Mouse (Mus musculus): ENCODE measurements around the gene Etnk1. TPM values are rescaled to one million over a fixed set of nuclear protein-coding genes. Genes with fewer than 3 reads are reported as not detected.
A peak's percentile ranks its signal among the peaks of the same experiment; 100 is the strongest.

Etnk1 gene
- total and polyA plus RNA-seq, 3 experiments, result 27.1 to 33.4 (median 32.8) TPM

GRCm38 (mm10) chr6:143179181-143179580 is 12.2 kb downstream of the Etnk1 start:
- no peak for TF ChIP-seq JUN (IDR thresholded peaks at IDR 0.05; ENCODE audit: insufficient read depth, low read depth, low read length)
- TF ChIP-seq CHD2 (IDR thresholded peaks at IDR 0.05; ENCODE audit: low read length), result no peak
- TF ChIP-seq KAT2A (IDR thresholded peaks at IDR 0.05; ENCODE audit: insufficient replicate concordance, low read length), result no peak
- no peak for TF ChIP-seq NRF1 (IDR thresholded peaks at IDR 0.05; ENCODE audit: low read depth, low read length)
- TF ChIP-seq POLR2AphosphoS2 (IDR thresholded peaks at IDR 0.05; ENCODE audit: low read depth, low read length), result no peak
- no peak for TF ChIP-seq SIN3A (IDR thresholded peaks at IDR 0.05; ENCODE audit: low read length)
- TF ChIP-seq UBTF (IDR thresholded peaks at IDR 0.05; ENCODE audit: low read depth, low read length), result no peak
- Histone ChIP-seq H3K9me3 (replicated peaks; ENCODE audit: low read length) (no peaks in the 10 kb centered on the region), H3K27me3 (replicated peaks) (no peaks in the 10 kb centered on the region), H3K27ac (ENCODE audit: insufficient read depth, low read depth) (no peak overlapping the region; the same call in 1 of the 2 replicates), H3K4me1 (ENCODE audit: control insufficient read depth in 1 of 2, insufficient read depth in 2 of 2) (peaks cover 11 to 41% of the 10 kb centered on the region in 2 experiments; a peak in 3 of 4 replicates), H3K4me2 (ENCODE audit: insufficient read depth, low read depth, poor library complexity, severe bottlenecking) (no peak overlapping the region), H3K36me3 (replicated peaks in 1 of 2; ENCODE audit: control insufficient read depth in 1 of 2, insufficient read depth in 1 of 2, low read length in 1 of 2) (peaks cover 38 to 86% of the 10 kb centered on the region in 2 experiments), H3K9ac (ENCODE audit: insufficient read depth, low read depth) (no peak overlapping the region), H3K4me3 (replicated peaks in 1 of 3; ENCODE audit: low read depth in 2 of 3, low read length in 2 of 3, poor library complexity in 1 of 3) (no peak overlapping the region), H3K79me2 (replicated peaks; ENCODE audit: control insufficient read depth, extremely low read depth, insufficient read depth, poor library complexity, severe bottlenecking) (peaks cover 61% of the 10 kb centered on the region)
- dilution Hi-C loops (cut with MboI; ENCODE audit: extremely low pct_ligation_motif_present, extremely low pct_unique_long_range_greater_than_20kb, low sequenced_read_pairs), result loop anchor here (25.0 kb wide), 1 partner anchor 92 kb away; no protein-coding TSS in a partner anchor
- in situ Hi-C loops (cut with MboI; ENCODE audit: low pct_ligation_motif_present, low pct_unique_long_range_greater_than_20kb, low sequenced_read_pairs), result no loop called here
- DNase-seq (ENCODE audit: extremely low read depth), result no peak

- in situ Hi-C loops (cut with MboI; ENCODE audit: low pct_ligation_motif_present, low pct_unique_long_range_greater_than_20kb, low sequenced_read_pairs), result no loop called here
Observed at GRCm38 (mm10) chr6:143179733-143180132, 12.7 kb downstream of the Etnk1 start.

GRCm38 (mm10) chr6:143180511-143180910 is 13.5 kb downstream of the Etnk1 start:
- dilution Hi-C loops (cut with MboI; ENCODE audit: extremely low pct_ligation_motif_present, extremely low pct_unique_long_range_greater_than_20kb, low sequenced_read_pairs) (loop anchor here (25.0 kb wide), 1 partner anchor 93 kb away; no protein-coding TSS in a partner anchor), in situ Hi-C loops (cut with MboI; ENCODE audit: low pct_ligation_motif_present, low pct_unique_long_range_greater_than_20kb, low sequenced_read_pairs) (no loop called here)
- Histone ChIP-seq H3K27ac (ENCODE audit: insufficient read depth, low read depth) (peak overlapping the region; percentile 47), H3K9me3 (replicated peaks; ENCODE audit: low read length) (no peaks in the 10 kb centered on the region), H3K9ac (ENCODE audit: insufficient read depth, low read depth) (peak overlapping the region; percentile 51), H3K79me2 (replicated peaks; ENCODE audit: control insufficient read depth, extremely low read depth, insufficient read depth, poor library complexity, severe bottlenecking) (peaks cover 62% of the 10 kb centered on the region), H3K4me1 (ENCODE audit: control insufficient read depth in 1 of 2, insufficient read depth in 2 of 2) (peaks cover 9 to 38% of the 10 kb centered on the region in 2 experiments; a peak in 3 of 4 replicates), H3K4me2 (ENCODE audit: insufficient read depth, low read depth, poor library complexity, severe bottlenecking) (peak overlapping the region; percentile 73), H3K36me3 (replicated peaks in 1 of 2; ENCODE audit: control insufficient read depth in 1 of 2, insufficient read depth in 1 of 2, low read length in 1 of 2) (peaks cover 43 to 91% of the 10 kb centered on the region in 2 experiments), H3K4me3 (replicated peaks in 1 of 3; ENCODE audit: low read depth in 2 of 3, low read length in 2 of 3, poor library complexity in 1 of 3) (peak overlapping the region in 1 of 3 experiments; percentile 15), H3K27me3 (replicated peaks) (no peaks in the 10 kb centered on the region)
- no peak for TF ChIP-seq MAZ (IDR thresholded peaks at IDR 0.05; ENCODE audit: low read depth, low read length)
- no peak for TF ChIP-seq HCFC1 (IDR thresholded peaks at IDR 0.05; ENCODE audit: low read depth, low read length)
- TF ChIP-seq JUND (conservative IDR thresholded peaks at IDR 0.05; ENCODE audit: low read depth, low read length), result no peak
- TF ChIP-seq IRF4 (IDR thresholded peaks at IDR 0.05; ENCODE audit: low read depth, low read length), result peak; percentile 21
- TF ChIP-seq SIN3A (IDR thresholded peaks at IDR 0.05; ENCODE audit: low read length), result peak; percentile 41; the same call in 1 of the 2 replicates
- no peak for TF ChIP-seq USF2 (conservative IDR thresholded peaks at IDR 0.05; ENCODE audit: low read depth, low read length)
- TF ChIP-seq MYC (IDR thresholded peaks at IDR 0.05; ENCODE audit: low read depth, low read length), result peak; percentile 56; the same call in 1 of the 2 replicates
- TF ChIP-seq USF1 (IDR thresholded peaks at IDR 0.05; ENCODE audit: low read depth, low read length), result no peak
- no peak for TF ChIP-seq TBP (conservative IDR thresholded peaks at IDR 0.05; ENCODE audit: low read depth, low read length)
- TF ChIP-seq EP300 (IDR thresholded peaks at IDR 0.05; ENCODE audit: low read length), result peak; percentile 50; the same call in 1 of the 2 replicates
- peak; percentile 55 for TF ChIP-seq BHLHE40 (IDR thresholded peaks at IDR 0.05; ENCODE audit: low read depth, low read length)
- no peak for TF ChIP-seq SMC3 (IDR thresholded peaks at IDR 0.05; ENCODE audit: low read depth, low read length)
- no peak for TF ChIP-seq ZMIZ1 (IDR thresholded peaks at IDR 0.05; ENCODE audit: low read depth, low read length)
- peak; percentile 31; the same call in 1 of the 2 replicates for TF ChIP-seq MAX (IDR thresholded peaks at IDR 0.05; ENCODE audit: low read length)
- no peak for TF ChIP-seq POLR2A (IDR thresholded peaks at IDR 0.05; ENCODE audit: low read depth, low read length)
- TF ChIP-seq ETS1 (conservative IDR thresholded peaks at IDR 0.05; ENCODE audit: low read depth, low read length), result no peak; the same call in 1 of the 2 replicates
- TF ChIP-seq ELF1 (IDR thresholded peaks at IDR 0.05; ENCODE audit: low read depth, low read length), result peak; percentile 47
- peak; percentile 66 for DNase-seq (ENCODE audit: extremely low read depth)

More at GRCm38 (mm10) chr6:143179733-143180132, 12.7 kb downstream of the Etnk1 start:
- Histone ChIP-seq H3K4me3 (replicated peaks in 1 of 3; ENCODE audit: low read depth in 2 of 3, low read length in 2 of 3, poor library complexity in 1 of 3) (no peak overlapping the region), H3K4me1 (ENCODE audit: control insufficient read depth in 1 of 2, insufficient read depth in 2 of 2) (peaks cover 9 to 42% of the 10 kb centered on the region in 2 experiments; a peak in 3 of 4 replicates), H3K79me2 (replicated peaks; ENCODE audit: control insufficient read depth, extremely low read depth, insufficient read depth, poor library complexity, severe bottlenecking) (peaks cover 58% of the 10 kb centered on the region), H3K9ac (ENCODE audit: insufficient read depth, low read depth) (no peak overlapping the region; the same call in 1 of the 2 replicates), H3K27me3 (replicated peaks) (no peaks in the 10 kb centered on the region), H3K27ac (ENCODE audit: insufficient read depth, low read depth) (no peak overlapping the region), H3K4me2 (ENCODE audit: insufficient read depth, low read depth, poor library complexity, severe bottlenecking) (peak overlapping the region; percentile 73; the same call in 1 of the 2 replicates), H3K36me3 (replicated peaks in 1 of 2; ENCODE audit: control insufficient read depth in 1 of 2, insufficient read depth in 1 of 2, low read length in 1 of 2) (peaks cover 38 to 89% of the 10 kb centered on the region in 2 experiments), H3K9me3 (replicated peaks; ENCODE audit: low read length) (no peaks in the 10 kb centered on the region)
- no peak for DNase-seq (ENCODE audit: extremely low read depth)
- TF ChIP-seq IRF4 (IDR thresholded peaks at IDR 0.05; ENCODE audit: low read depth, low read length), result no peak
- dilution Hi-C loops (cut with MboI; ENCODE audit: extremely low pct_ligation_motif_present, extremely low pct_unique_long_range_greater_than_20kb, low sequenced_read_pairs), result loop anchor here (25.0 kb wide), 1 partner anchor 92 kb away; no protein-coding TSS in a partner anchor

Measured in CH12.LX (cell line).